In the genomic region with DNA sequence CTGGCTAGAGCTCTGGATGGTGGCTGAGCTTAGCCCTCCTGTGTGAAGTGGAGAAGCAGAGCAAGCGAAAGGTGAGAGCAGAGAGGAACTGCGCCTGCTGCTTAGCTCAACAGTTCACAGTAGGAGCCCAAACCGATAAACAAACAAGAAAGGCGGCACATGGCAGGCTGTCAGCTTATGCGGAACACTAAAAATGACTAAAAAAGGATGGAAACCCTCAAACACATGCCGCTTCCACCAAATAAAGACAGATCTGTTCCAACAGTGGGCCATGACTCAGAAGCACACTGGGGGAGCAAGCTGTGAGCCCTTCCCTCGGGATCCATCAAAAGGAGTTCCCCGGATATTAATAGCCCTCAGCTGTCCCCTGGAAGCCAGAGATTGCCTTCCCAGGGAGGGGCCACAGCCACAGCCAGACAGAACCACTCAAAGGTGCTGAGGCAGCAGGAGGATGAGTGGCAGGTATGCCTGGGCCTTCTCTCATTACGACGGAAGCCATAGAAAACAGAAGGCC, we compare ENCODE assay signal across 8 mouse cellular contexts. TPM values are rescaled to one million over a fixed set of nuclear protein-coding genes. Genes with fewer than 3 reads are reported as not detected.
A peak's percentile ranks its signal among the peaks of the same experiment; 100 is the strongest.
DNase-seq lines count a peak whose midpoint lies in the region; ATAC-seq lines count a peak whose summit lies in the region.

No protein-coding gene starts in this region.

- no peak overlapping the region for H3K4me3 ChIP-seq in liver, embryonic 12.5 days

- no peak for ATAC-seq in liver, embryonic 12.5 days

- no peaks in the 10 kb centered on the region for H3K36me3 ChIP-seq in liver, embryonic 12.5 days

- H3K27ac ChIP-seq in liver, embryonic 12.5 days, result no peak overlapping the region; the same call in 1 of the 2 replicates

- H3K4me1 ChIP-seq in liver, embryonic 12.5 days, result peaks cover 84% of the 10 kb centered on the region

- WGBS in liver, embryonic 12.5 days (ENCODE audit: insufficient replicate concordance), result 58% methylated on average over 10 of the region's 10 CpGs

- H3K9ac ChIP-seq in liver, embryonic 12.5 days, result peak overlapping the region; percentile 32

- H3K4me2 ChIP-seq in liver, embryonic 12.5 days, result peak overlapping the region; percentile 9; the same call in 1 of the 2 replicates

- DNase-seq in heart, adult 11 months, result peak; percentile 96
- no peak for DNase-seq in heart, adult 8-10 months (ENCODE audit: low spot score)
- DNase-seq in thymus, postnatal 0 days (ENCODE audit: low spot score), result peak; percentile 44
- DNase-seq in thymus, postnatal 25 days, result no peak
- DNase-seq in gastrocnemius, postnatal 10 days, result peak; percentile 48
- DNase-seq in yolk sac, embryonic 10.5 days (ENCODE audit: low spot score), result peak; percentile 37
- no peak for DNase-seq in adrenal gland, adult 2 months

- no peaks in the 10 kb centered on the region for H3K9me3 ChIP-seq in liver, embryonic 12.5 days (replicated peaks)

- H3K27me3 ChIP-seq in liver, embryonic 12.5 days (replicated peaks), result no peaks in the 10 kb centered on the region

RNA-seq across cellular contexts. Expression of a gene that starts 20.8 kb away (rescaled TPM):
- 1 to 10 TPM; 4.2 to 6.4 (median 4.4) TPM for total RNA-seq in heart, adult 8-10 months (2022)
- 17.1 and 24.5 TPM in 2 replicates for polyA plus RNA-seq in thymus, postnatal 0 days (2015; fragmentation: Nextera tagmentation; extraction: Ambion mirVana)
- 10 to 100 TPM; 49.5 to 57.8 TPM for total RNA-seq in gastrocnemius, postnatal 10 days (2021)
- polyA plus RNA-seq in liver, embryonic 12.5 days (2016; fragmentation: Nextera tagmentation; extraction: Ambion mirVana), result 8.4 and 9.6 TPM in 2 replicates
- 1 to 10 TPM; 1.8 to 2.2 TPM for total RNA-seq in adrenal gland, adult 2 months (2021)
- 1.3 and 1.5 TPM in 2 replicates for polyA plus RNA-seq in adrenal gland, adult 2 months (2012; rRNA removed)

Comparison
In these comparisons a context has a peak if more than half of its experiments do, and no peak if none do; other contexts are left out.
1. DNase-seq: peak in heart, adult 11 months (single experiment), thymus, postnatal 0 days (single experiment), gastrocnemius, postnatal 10 days (single experiment) and yolk sac, embryonic 10.5 days (single experiment); none in heart, adult 8-10 months (single experiment), thymus, postnatal 25 days (single experiment) and adrenal gland, adult 2 months (single experiment).
2. RNA of a gene that starts 20.8 kb away (total RNA-seq): 49.5 to 57.8 TPM in gastrocnemius, postnatal 10 days; 4.2 to 6.4 TPM in heart, adult 8-10 months and 1.8 to 2.2 TPM in adrenal gland, adult 2 months; every median in the first group is over 4 times any median in the second.